Mouse (Mus musculus) liver, adult 2 months (tissue): ENCODE data around the gene Ptrh1. TPM values are rescaled to one million over a fixed set of nuclear protein-coding genes. Genes with fewer than 3 reads are reported as not detected.

Experiments used
- DNase-seq: peaks from one replicate; pipeline ENCODE4 v3.0.0-alpha.2; 2011; ENCODE audit warnings: low read depth, low spot score; ENCODE audit errors: extremely low read depth
- H3K27ac ChIP-seq: fragments of 200-500 bp; replicated peaks from 2 replicates; pipeline ENCODE4 v1.5.1; 2012; ENCODE audit warnings: low read depth, mild to moderate bottlenecking, control low read depth, inconsistent platforms, low read length; ENCODE audit not compliant: insufficient read depth
- H3K27me3 ChIP-seq: fragments of 200-500 bp; 2 replicates; pipeline ENCODE4 v1.6.1; 2012; ENCODE audit warnings: mild to moderate bottlenecking, moderate library complexity, low read length, inconsistent platforms; ENCODE audit not compliant: control insufficient read depth, insufficient read depth
- H3K36me3 ChIP-seq: fragments of 200-500 bp; 2 replicates; pipeline ENCODE4 v1.6.1; 2012; ENCODE audit warnings: low read length, inconsistent platforms; ENCODE audit not compliant: control insufficient read depth, insufficient read depth
- H3K4me1 ChIP-seq: fragments of 200-500 bp; 2 replicates; pipeline ENCODE4 v1.6.1; 2011; ENCODE audit warnings: low read length; ENCODE audit not compliant: control insufficient read depth, insufficient read depth
- H3K4me3 ChIP-seq: fragments of 200-500 bp; 2 replicates; pipeline ENCODE4 v1.5.1; 2011; ENCODE audit warnings: low read depth, mild to moderate bottlenecking, control low read depth, low read length, moderate library complexity; ENCODE audit not compliant: insufficient read depth
- H3K79me2 ChIP-seq: fragments of 200-500 bp; 2 replicates; pipeline ENCODE4 v1.6.1; 2012; ENCODE audit warnings: inconsistent platforms, mild to moderate bottlenecking, low read length, moderate library complexity; ENCODE audit not compliant: control insufficient read depth, insufficient read depth
- H3K9ac ChIP-seq: fragments of 200-500 bp; 2 replicates; pipeline ENCODE4 v1.6.1; 2012; ENCODE audit warnings: low read depth, mild to moderate bottlenecking, control low read depth, inconsistent platforms, low read length
- CTCF ChIP-seq: fragments of 200-500 bp; IDR thresholded peaks from 2 replicates; pipeline ENCODE4 v1.5.1; 2011; ENCODE audit warnings: low read depth, low read length, control low read depth
- POLR2A ChIP-seq: fragments of 200-500 bp; IDR thresholded peaks from 2 replicates; pipeline ENCODE4 v1.6.1; 2011; ENCODE audit warnings: low read length, control low read depth; ENCODE audit not compliant: insufficient read depth; ENCODE audit errors: extremely low read depth
- whole genome bisulfite sequencing: fragments of 180-500 bp; shearing (Covaris S2); methylation state at CpG from one replicate; pipeline ENCODE4 v1.1.7; 2018; 5-methylcytosine and 5-hydroxymethylcytosine counted together
- polyA plus RNA-seq: library from polyadenylated mRNA; depleted of rRNA; stranded (reverse); fragments of >200 nt; gene quantifications from 2 replicates; pipeline ENCODE4 v1.2.3, GENCODE M21; 2012
- total RNA-seq: library from RNA; depleted of rRNA; stranded (reverse); fragments of >200 nt; gene quantifications from 2 replicates; pipeline ENCODE4 v1.2.3, GENCODE M21; 2014

The Ptrh1 gene
- total and polyA plus RNA-seq, 2 experiments, result 1.2 to 2.3 TPM

- no peaks in the 10 kb centered on the region for H3K27me3 ChIP-seq
- H3K27ac ChIP-seq, result no peak overlapping the region
- no peak overlapping the region for H3K9ac ChIP-seq
- no peaks in the 10 kb centered on the region for H3K4me1 ChIP-seq
- H3K79me2 ChIP-seq, result no peaks in the 10 kb centered on the region
- H3K4me3 ChIP-seq, result no peak overlapping the region
- TF ChIP-seq CTCF, result peak; percentile 88
- no peak for TF ChIP-seq POLR2A
- peak; percentile 17 for DNase-seq
- 20% methylated on average over 8 of the region's 8 CpGs for WGBS
- H3K36me3 ChIP-seq, result no peaks in the 10 kb centered on the region
These were observed 3.5 kb downstream of the Ptrh1 start for GRCm38 (mm10) chr2:32779131-32779530.

- Histone ChIP-seq H3K9ac (no peak overlapping the region), H3K27me3 (no peaks in the 10 kb centered on the region), H3K27ac (no peak overlapping the region), H3K79me2 (no peaks in the 10 kb centered on the region), H3K4me3 (no peak overlapping the region), H3K36me3 (no peaks in the 10 kb centered on the region), H3K4me1 (no peaks in the 10 kb centered on the region)
- no peak for DNase-seq
- no peak for TF ChIP-seq POLR2A
- TF ChIP-seq CTCF, result no peak
- WGBS, result 92% methylated on average over 6 of the region's 6 CpGs
These were observed 4.1 kb downstream of the Ptrh1 start for GRCm38 (mm10) chr2:32779714-32780113.

- H3K36me3 ChIP-seq, result no peaks in the 10 kb centered on the region
- H3K27me3 ChIP-seq, result no peaks in the 10 kb centered on the region
- H3K27ac ChIP-seq, result no peak overlapping the region
- no peaks in the 10 kb centered on the region for H3K79me2 ChIP-seq
- TF ChIP-seq CTCF, result no peak
- no peak for TF ChIP-seq POLR2A
- no peak overlapping the region for H3K9ac ChIP-seq
- no peak overlapping the region for H3K4me3 ChIP-seq
- 87% methylated on average over 6 of the region's 6 CpGs for WGBS
- H3K4me1 ChIP-seq, result no peaks in the 10 kb centered on the region
- no peak for DNase-seq
These were observed 6.1 kb downstream of the Ptrh1 start for GRCm38 (mm10) chr2:32781710-32782109.

- peak; percentile 19 for DNase-seq
- H3K9ac ChIP-seq, result no peak within 1 kb of the TSS
- 77% methylated on average over 4 of the region's 4 CpGs for WGBS
- no peaks in the 10 kb centered on the region for H3K4me1 ChIP-seq
- no peaks in the 10 kb centered on the region for H3K27me3 ChIP-seq
- H3K27ac ChIP-seq, result no peak within 1 kb of the TSS
- H3K4me3 ChIP-seq, result no peak within 1 kb of the TSS
- TF ChIP-seq POLR2A (no peak), CTCF (no peak)
- no peaks in the 10 kb centered on the region for H3K79me2 ChIP-seq
- no peaks in the 10 kb centered on the region for H3K36me3 ChIP-seq
These were observed 8.6 kb downstream of the Ptrh1 start, which contains the start of gene Cfap157 for GRCm38 (mm10) chr2:32784048-32784681. TSS of gene Cfap157 (minus strand) at chr2:32784428.

- DNase-seq, result peak; percentile 7
- Histone ChIP-seq H3K27ac (no peak overlapping the region), H3K9ac (no peak overlapping the region), H3K4me1 (no peaks in the 10 kb centered on the region), H3K27me3 (no peaks in the 10 kb centered on the region), H3K4me3 (no peak overlapping the region), H3K36me3 (no peaks in the 10 kb centered on the region), H3K79me2 (no peaks in the 10 kb centered on the region)
- TF ChIP-seq POLR2A (no peak), CTCF (peak; percentile 7; the same call in 1 of the 2 replicates)
- WGBS, result 66% methylated on average over 6 of the region's 6 CpGs
These were observed 11.6 kb downstream of the Ptrh1 start for GRCm38 (mm10) chr2:32787176-32787575.

- H3K4me1 ChIP-seq, result no peaks in the 10 kb centered on the region
- no peak for DNase-seq
- 59% methylated on average over 2 of the region's 2 CpGs for WGBS
- no peak overlapping the region for H3K9ac ChIP-seq
- no peaks in the 10 kb centered on the region for H3K79me2 ChIP-seq
- no peak overlapping the region for H3K27ac ChIP-seq
- no peaks in the 10 kb centered on the region for H3K27me3 ChIP-seq
- no peak overlapping the region for H3K4me3 ChIP-seq
- H3K36me3 ChIP-seq, result no peaks in the 10 kb centered on the region
- no peak for TF ChIP-seq POLR2A
- no peak for TF ChIP-seq CTCF
These were observed 13.0 kb downstream of the Ptrh1 start for GRCm38 (mm10) chr2:32788581-32788980.
